Comparison of ENCODE assay signal across 20 mouse cellular contexts in the genomic region with DNA sequence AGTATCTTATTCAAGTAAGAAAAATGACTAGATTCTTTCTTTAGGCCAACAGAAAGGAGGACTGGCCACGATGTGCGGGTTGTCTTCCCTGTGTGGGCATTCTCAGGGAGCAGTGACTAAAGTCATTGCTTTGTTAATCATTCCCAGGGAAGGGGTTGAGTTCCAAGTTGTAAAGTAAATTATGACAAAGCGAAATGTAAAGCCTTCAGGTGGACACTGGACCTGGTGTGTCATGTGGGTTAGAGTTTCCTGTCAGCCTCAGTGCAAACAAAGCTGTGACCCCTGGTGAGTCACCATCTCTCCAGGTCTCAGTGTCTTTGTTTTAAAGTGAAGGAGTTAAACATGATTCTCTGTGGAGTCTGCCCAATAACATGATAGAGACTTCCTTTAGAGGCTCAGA. TPM values are rescaled to one million over a fixed set of nuclear protein-coding genes. Genes with fewer than 3 reads are reported as not detected.
A peak's percentile ranks its signal among the peaks of the same experiment; 100 is the strongest.
DNase-seq lines count a peak whose midpoint lies in the region; ATAC-seq and TF ChIP-seq lines count a peak whose summit lies in the region.
"Had no signal": no experiment of that assay in that cellular context is flagged by ENCODE, and none has a peak within 500 bp of the region (broad histone marks: within the 10 kb centered on the region; RNA-seq: fewer than 3 reads in every experiment).

No protein-coding gene starts in this region.

- TF ChIP-seq POLR2A in kidney, adult 2 months (IDR thresholded peaks at IDR 0.05; ENCODE audit: low read depth, low read length) = no peak

- no peaks in the 10 kb centered on the region for H3K27me3 ChIP-seq in kidney, adult 2 months (replicated peaks; ENCODE audit: control insufficient read depth, insufficient read depth, low read length)
- H3K27me3 ChIP-seq in kidney, embryonic 14.5 days (ENCODE audit: control insufficient read depth, insufficient read depth, low read length) = no peaks in the 10 kb centered on the region
- no peaks in the 10 kb centered on the region for H3K27me3 ChIP-seq in liver, embryonic 12.5 days (replicated peaks)
- no peaks in the 10 kb centered on the region for H3K27me3 ChIP-seq in stomach, embryonic 15.5 days (replicated peaks)
- H3K27me3 ChIP-seq: hindbrain, embryonic 12.5 days; megakaryocyte, embryonic 14.5 days had no signal

- TF ChIP-seq CTCF in kidney, adult 2 months (conservative IDR thresholded peaks at IDR 0.05; ENCODE audit: insufficient read depth, insufficient read length, low read depth, low read length) = no peak

- H3K4me1 ChIP-seq in kidney, adult 2 months (ENCODE audit: control insufficient read depth, insufficient read depth, low read length) = peaks cover 6% of the 10 kb centered on the region; the same call in 1 of the 2 replicates
- H3K4me1 ChIP-seq in kidney, embryonic 14.5 days (ENCODE audit: control insufficient read depth, insufficient read depth, low read length) = no peaks in the 10 kb centered on the region
- no peaks in the 10 kb centered on the region for H3K4me1 ChIP-seq in liver, embryonic 12.5 days
- H3K4me1 ChIP-seq in stomach, embryonic 15.5 days = no peaks in the 10 kb centered on the region
- H3K4me1 ChIP-seq: hindbrain, embryonic 12.5 days; megakaryocyte, embryonic 14.5 days had no signal

- no peak overlapping the region for H3K9ac ChIP-seq in kidney, embryonic 14.5 days (ENCODE audit: low read depth, low read length)
- H3K9ac ChIP-seq in liver, embryonic 12.5 days = no peak overlapping the region
- no peak overlapping the region for H3K9ac ChIP-seq in stomach, embryonic 15.5 days
- H3K9ac ChIP-seq: hindbrain, embryonic 12.5 days had no signal

- H3K4me2 ChIP-seq in kidney, embryonic 14.5 days (replicated peaks; ENCODE audit: low read depth, low read length) = no peak overlapping the region
- H3K4me2 ChIP-seq in liver, embryonic 12.5 days = no peak overlapping the region
- no peak overlapping the region for H3K4me2 ChIP-seq in stomach, embryonic 15.5 days
- H3K4me2 ChIP-seq: hindbrain, embryonic 12.5 days had no signal

- 32% methylated on average over 3 of the region's 3 CpGs for WGBS in kidney, adult 2 months
- 63% methylated on average over 3 of the region's 3 CpGs for WGBS in kidney, embryonic 14.5 days
- WGBS in liver, embryonic 12.5 days (ENCODE audit: insufficient replicate concordance) = 58% methylated on average over 3 of the region's 3 CpGs
- 62% methylated on average over 3 of the region's 3 CpGs for WGBS in stomach, embryonic 15.5 days

- H3K9me3 ChIP-seq in kidney, embryonic 14.5 days (ENCODE audit: control insufficient read depth, low read length) = no peaks in the 10 kb centered on the region
- no peaks in the 10 kb centered on the region for H3K9me3 ChIP-seq in liver, embryonic 12.5 days (replicated peaks)
- no peaks in the 10 kb centered on the region for H3K9me3 ChIP-seq in stomach, embryonic 15.5 days
- H3K9me3 ChIP-seq: hindbrain, embryonic 12.5 days had no signal

- peaks cover 1% of the 10 kb centered on the region; the same call in 1 of the 2 replicates for H3K36me3 ChIP-seq in kidney, adult 2 months (ENCODE audit: control insufficient read depth, insufficient read depth, low read length)
- H3K36me3 ChIP-seq in kidney, embryonic 14.5 days (ENCODE audit: control insufficient read depth, insufficient read depth, low read length) = no peaks in the 10 kb centered on the region
- H3K36me3 ChIP-seq in liver, embryonic 12.5 days = no peaks in the 10 kb centered on the region
- H3K36me3 ChIP-seq in stomach, embryonic 15.5 days = no peaks in the 10 kb centered on the region
- H3K36me3 ChIP-seq: hindbrain, embryonic 12.5 days had no signal

- no peak overlapping the region for H3K4me3 ChIP-seq in kidney, adult 2 months (ENCODE audit: insufficient read depth, low read depth, low read length)
- H3K4me3 ChIP-seq in kidney, embryonic 14.5 days (ENCODE audit: low read length) = no peak overlapping the region
- H3K4me3 ChIP-seq in liver, embryonic 12.5 days = no peak overlapping the region
- H3K4me3 ChIP-seq in stomach, embryonic 15.5 days (replicated peaks) = no peak overlapping the region
- H3K4me3 ChIP-seq: erythroblast, embryonic 14.5 days; hindbrain, embryonic 12.5 days; megakaryocyte, embryonic 14.5 days had no signal

- H3K27ac ChIP-seq in kidney, adult 2 months (ENCODE audit: insufficient read depth, low read depth, low read length) = no peak overlapping the region
- no peak overlapping the region for H3K27ac ChIP-seq in kidney, embryonic 14.5 days (ENCODE audit: low read depth, low read length)
- no peak overlapping the region for H3K27ac ChIP-seq in liver, embryonic 12.5 days
- H3K27ac ChIP-seq in stomach, embryonic 15.5 days = no peak overlapping the region; the same call in 1 of the 2 replicates
- H3K27ac ChIP-seq: hindbrain, embryonic 12.5 days had no signal

- peak; percentile 14 for DNase-seq in kidney, adult 2 months
- DNase-seq in 416B (ENCODE audit: low read depth) = peak; percentile 39
- no peak for DNase-seq in natural killer cell, adult 2 months (ENCODE audit: low spot score in 2 of 2)
- DNase-seq in cerebellum, adult 8-10 months = no peak
- DNase-seq in ovary, postnatal 10 days (ENCODE audit: low spot score) = no peak
- DNase-seq: adrenal gland, postnatal 10 days; cerebellum, adult 18-20 months; gastrocnemius, postnatal 25 days; heart, postnatal 10 days; lung, postnatal 14 days; right cerebral cortex, postnatal 25 days; thymus, adult 18-20 months had no signal

- no peak for ATAC-seq in kidney, embryonic 14.5 days (ENCODE audit: low FRiP score, low TSS enrichment)
- peak; percentile 78 for ATAC-seq in liver, embryonic 12.5 days
- ATAC-seq in stomach, embryonic 15.5 days (ENCODE audit: insufficient read depth, low FRiP score, low read depth) = peak; percentile 80
- ATAC-seq: forebrain, embryonic 14.5 days; inflammation-experienced regulatory T-cells, adult 6 months had no signal

RNA-seq across cellular contexts. Expression of gene Nr3c2, which starts 13.4 kb away (rescaled TPM):
- polyA plus RNA-seq in kidney, adult 2 months (2012; rRNA removed) = 7.6 and 9.2 TPM in 2 replicates
- 1.4 and 3.2 TPM in 2 replicates for polyA plus RNA-seq in kidney, embryonic 14.5 days (2014; fragmentation: Nextera tagmentation; extraction: Ambion mirVana)
- 0.74 and 1.2 TPM in 2 replicates for polyA plus RNA-seq in liver, embryonic 12.5 days (2016; fragmentation: Nextera tagmentation; extraction: Ambion mirVana)
- 2.2 and 3.3 TPM in 2 replicates for polyA plus RNA-seq in stomach, embryonic 15.5 days (2015; fragmentation: Nextera tagmentation; extraction: Ambion mirVana)
- polyA plus RNA-seq: erythroblast, embryonic 14.5 days had no signal

Comparison
In these comparisons a context has a peak if more than half of its experiments do, and no peak if none do; other contexts are left out.
1. DNase-seq: peak in kidney, adult 2 months (single experiment) and 416B (single experiment); none in natural killer cell, adult 2 months (0 of 2), cerebellum, adult 8-10 months (single experiment) and ovary, postnatal 10 days (single experiment).